Comparison of ENCODE assay signal across 36 mouse cellular contexts in the genomic region with DNA sequence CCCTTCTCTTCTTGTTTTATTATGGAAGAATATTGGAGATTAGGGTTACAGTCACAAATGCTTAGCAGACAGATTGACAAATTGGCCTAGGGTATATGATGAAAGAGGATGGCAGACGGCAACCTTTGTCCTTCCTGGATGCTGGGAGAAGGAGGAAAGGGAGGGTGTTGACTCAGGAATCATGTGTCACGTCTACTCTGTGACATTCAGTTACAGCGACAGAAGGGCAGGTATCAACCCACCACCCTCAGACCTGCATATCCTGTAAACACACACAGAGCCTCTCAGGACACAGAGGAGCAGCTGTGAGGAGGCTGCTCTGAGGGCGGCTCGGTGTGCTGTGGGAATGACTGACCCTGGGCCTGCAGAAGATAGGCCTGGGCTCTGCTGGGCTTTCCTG. TPM values are rescaled to one million over a fixed set of nuclear protein-coding genes. Genes with fewer than 3 reads are reported as not detected.
DNase-seq lines count a peak whose midpoint lies in the region; ATAC-seq and TF ChIP-seq lines count a peak whose summit lies in the region.
"Had no signal": no experiment of that assay in that cellular context is flagged by ENCODE, and none has a peak within 500 bp of the region (broad histone marks: within the 10 kb centered on the region; RNA-seq: fewer than 3 reads in every experiment).

No protein-coding gene starts in this region.

- H3K4me2 ChIP-seq in kidney, embryonic 14.5 days (replicated peaks; ENCODE audit: low read depth, low read length) = no peak overlapping the region
- H3K4me2 ChIP-seq in liver, embryonic 12.5 days = no peak overlapping the region
- H3K4me2 ChIP-seq in liver, embryonic 11.5 days = no peak overlapping the region
- H3K4me2 ChIP-seq in liver, embryonic 14.5 days (ENCODE audit: low read depth) = no peak overlapping the region
- H3K4me2 ChIP-seq: embryonic facial prominence, embryonic 12.5 days; hindbrain, embryonic 15.5 days; limb, embryonic 13.5 days; lung, embryonic 14.5 days; midbrain, embryonic 12.5 days; neural tube, embryonic 12.5 days had no signal

- H3K27ac ChIP-seq in kidney, embryonic 14.5 days (ENCODE audit: low read depth, low read length) = peak overlapping the region; percentile 67; the same call in 1 of the 2 replicates
- H3K27ac ChIP-seq in liver, embryonic 12.5 days = 0 out of 2 replicates have a peak overlapping the region, but pooled peaks have one; percentile 37
- no peak overlapping the region for H3K27ac ChIP-seq in liver, embryonic 11.5 days (ENCODE audit: low read depth, low read length)
- no peak overlapping the region for H3K27ac ChIP-seq in liver, embryonic 14.5 days
- H3K27ac ChIP-seq in thymus, adult 2 months (ENCODE audit: control insufficient read depth, insufficient read depth, low read length) = no peak overlapping the region
- H3K27ac ChIP-seq: embryonic facial prominence, embryonic 12.5 days; hindbrain, embryonic 10.5 days; hindbrain, embryonic 15.5 days; layer of hippocampus, adult 2 months; left cerebral cortex, adult 2 months; limb, embryonic 13.5 days; midbrain, embryonic 12.5 days; neural tube, embryonic 12.5 days had no signal

- no peak overlapping the region for H3K4me3 ChIP-seq in kidney, embryonic 14.5 days (ENCODE audit: low read length)
- no peak overlapping the region for H3K4me3 ChIP-seq in liver, embryonic 12.5 days
- no peak overlapping the region for H3K4me3 ChIP-seq in liver, embryonic 11.5 days (ENCODE audit: low read depth, low read length)
- no peak overlapping the region for H3K4me3 ChIP-seq in liver, embryonic 14.5 days (ENCODE audit: insufficient read depth in 1 of 2, low read depth in 2 of 2, low read length in 2 of 2)
- H3K4me3 ChIP-seq in thymus, adult 2 months (ENCODE audit: control insufficient read depth, insufficient read depth, low read length) = no peak overlapping the region
- H3K4me3 ChIP-seq: embryonic facial prominence, embryonic 12.5 days; hindbrain, embryonic 10.5 days; hindbrain, embryonic 15.5 days; layer of hippocampus, adult 2 months; left cerebral cortex, adult 2 months; limb, embryonic 13.5 days; megakaryocyte, embryonic 14.5 days; midbrain, embryonic 12.5 days; myocyte; neural tube, embryonic 12.5 days had no signal

- H3K36me3 ChIP-seq in kidney, embryonic 14.5 days (ENCODE audit: control insufficient read depth, insufficient read depth, low read length) = no peaks in the 10 kb centered on the region
- no peaks in the 10 kb centered on the region for H3K36me3 ChIP-seq in liver, embryonic 12.5 days
- no peaks in the 10 kb centered on the region for H3K36me3 ChIP-seq in liver, embryonic 11.5 days (ENCODE audit: control insufficient read depth, insufficient read depth, low read length)
- no peaks in the 10 kb centered on the region for H3K36me3 ChIP-seq in liver, embryonic 14.5 days (replicated peaks; ENCODE audit: control insufficient read depth, insufficient read depth, low read depth)
- H3K36me3 ChIP-seq in thymus, adult 2 months (ENCODE audit: control insufficient read depth, insufficient read depth, low read length) = no peaks in the 10 kb centered on the region
- H3K36me3 ChIP-seq: embryonic facial prominence, embryonic 12.5 days; G1E; hindbrain, embryonic 10.5 days; hindbrain, embryonic 15.5 days; limb, embryonic 13.5 days; midbrain, embryonic 12.5 days; neural tube, embryonic 12.5 days had no signal

- no peak for TF ChIP-seq CTCF in liver, embryonic 14.5 days (IDR thresholded peaks at IDR 0.05; ENCODE audit: low read depth)
- no peak for TF ChIP-seq CTCF in thymus, adult 2 months (IDR thresholded peaks at IDR 0.05; ENCODE audit: borderline replicate concordance, control insufficient read depth, extremely low read depth, insufficient read depth, low read length, poor library complexity)

- no peak for DNase-seq in kidney, adult 8-10 months
- no peak for DNase-seq in liver, embryonic 11.5 days (ENCODE audit: low spot score)
- no peak for DNase-seq in liver, embryonic 14.5 days (ENCODE audit: low read depth in 3 of 3, low spot score in 3 of 3)
- peak; percentile 75 for DNase-seq in yolk sac, embryonic 10.5 days (ENCODE audit: low spot score)
- DNase-seq in thymus, adult 2 months = no peak
- no peak for DNase-seq in heart, adult 8-10 months (ENCODE audit: low spot score)
- DNase-seq: adrenal gland, adult 8-10 months; cerebellum, adult 8-10 months; cerebellum, postnatal 36 days; gastrocnemius, postnatal 25 days; heart, postnatal 14 days; kidney, postnatal 14 days; lung, embryonic 14.5 days; lung, postnatal 36 days; right cerebral cortex, adult 18-20 months; thymus, postnatal 4 days had no signal

- no peaks in the 10 kb centered on the region for H3K27me3 ChIP-seq in kidney, embryonic 14.5 days (ENCODE audit: control insufficient read depth, insufficient read depth, low read length)
- peaks cover 44% of the 10 kb centered on the region for H3K27me3 ChIP-seq in liver, embryonic 12.5 days (replicated peaks)
- H3K27me3 ChIP-seq in liver, embryonic 11.5 days (replicated peaks; ENCODE audit: control insufficient read depth, insufficient read depth, low read length) = no peaks in the 10 kb centered on the region; the same call in 1 of the 2 replicates
- H3K27me3 ChIP-seq in liver, embryonic 14.5 days (ENCODE audit: control insufficient read depth, insufficient read depth, low read length) = no peaks in the 10 kb centered on the region
- H3K27me3 ChIP-seq in thymus, adult 2 months (ENCODE audit: control insufficient read depth, insufficient read depth, low read length) = no peaks in the 10 kb centered on the region

- H3K9me3 ChIP-seq in kidney, embryonic 14.5 days (ENCODE audit: control insufficient read depth, low read length) = no peaks in the 10 kb centered on the region
- no peaks in the 10 kb centered on the region for H3K9me3 ChIP-seq in liver, embryonic 12.5 days (replicated peaks)
- no peaks in the 10 kb centered on the region for H3K9me3 ChIP-seq in liver, embryonic 11.5 days (ENCODE audit: control insufficient read depth, low read length)
- no peaks in the 10 kb centered on the region for H3K9me3 ChIP-seq in liver, embryonic 14.5 days (ENCODE audit: control insufficient read depth, low read length)
- H3K9me3 ChIP-seq: embryonic facial prominence, embryonic 12.5 days; G1E; hindbrain, embryonic 10.5 days; hindbrain, embryonic 15.5 days; limb, embryonic 13.5 days; midbrain, embryonic 12.5 days; neural tube, embryonic 12.5 days had no signal

- H3K4me1 ChIP-seq in kidney, embryonic 14.5 days (ENCODE audit: control insufficient read depth, insufficient read depth, low read length) = no peaks in the 10 kb centered on the region
- H3K4me1 ChIP-seq in liver, embryonic 12.5 days = no peaks in the 10 kb centered on the region
- H3K4me1 ChIP-seq in liver, embryonic 11.5 days (replicated peaks; ENCODE audit: control insufficient read depth, insufficient read depth, low read length) = no peaks in the 10 kb centered on the region; the same call in 1 of the 2 replicates
- H3K4me1 ChIP-seq in liver, embryonic 14.5 days (replicated peaks; ENCODE audit: control insufficient read depth in 2 of 2, insufficient read depth in 2 of 2, low read length in 1 of 2) = peaks cover 0 to 4% of the 10 kb centered on the region in 2 experiments; a peak in 2 of 4 replicates
- H3K4me1 ChIP-seq in thymus, adult 2 months (replicated peaks; ENCODE audit: control insufficient read depth, insufficient read depth, low read length) = no peaks in the 10 kb centered on the region
- H3K4me1 ChIP-seq: embryonic facial prominence, embryonic 12.5 days; hindbrain, embryonic 10.5 days; hindbrain, embryonic 15.5 days; limb, embryonic 13.5 days; midbrain, embryonic 12.5 days; neural tube, embryonic 12.5 days had no signal

- peak; percentile 85 for ATAC-seq in kidney, embryonic 14.5 days (ENCODE audit: low FRiP score, low TSS enrichment)
- ATAC-seq in liver, embryonic 12.5 days = peak; percentile 46; the same call in 1 of the 2 replicates
- ATAC-seq in liver, embryonic 11.5 days (replicated peaks; ENCODE audit: low FRiP score) = no peak; the same call in 1 of the 2 replicates
- ATAC-seq in liver, embryonic 14.5 days (ENCODE audit: insufficient read depth) = peak; percentile 51
- ATAC-seq: forebrain, embryonic 14.5 days; inflammation-experienced regulatory T-cells, adult 6 months had no signal

- TF ChIP-seq POLR2A in thymus, adult 2 months (IDR thresholded peaks at IDR 0.05; ENCODE audit: control insufficient read depth, extremely low read depth, insufficient read depth, low read length, poor library complexity) = no peak

- no peak for TF ChIP-seq EP300 in liver, embryonic 14.5 days (IDR thresholded peaks at IDR 0.05; ENCODE audit: low read depth)

- WGBS in kidney, embryonic 14.5 days = 9% methylated on average over 5 of the region's 5 CpGs
- 43% methylated on average over 5 of the region's 5 CpGs for WGBS in liver, embryonic 12.5 days (ENCODE audit: insufficient replicate concordance)
- 44% methylated on average over 5 of the region's 5 CpGs for WGBS in liver, embryonic 11.5 days
- WGBS in liver, embryonic 14.5 days (ENCODE audit: insufficient replicate concordance) = 46% methylated on average over 5 of the region's 5 CpGs
- WGBS in thymus, adult 2 months = 89% methylated on average over 5 of the region's 5 CpGs

- no peak overlapping the region for H3K9ac ChIP-seq in kidney, embryonic 14.5 days (ENCODE audit: low read depth, low read length)
- H3K9ac ChIP-seq in liver, embryonic 12.5 days = no peak overlapping the region
- H3K9ac ChIP-seq in liver, embryonic 11.5 days (ENCODE audit: low read depth, low read length) = no peak overlapping the region
- no peak overlapping the region for H3K9ac ChIP-seq in liver, embryonic 14.5 days (replicated peaks)
- H3K9ac ChIP-seq: embryonic facial prominence, embryonic 12.5 days; hindbrain, embryonic 15.5 days; limb, embryonic 13.5 days; lung, embryonic 14.5 days; midbrain, embryonic 12.5 days; neural tube, embryonic 12.5 days had no signal

RNA-seq across cellular contexts. Expression of gene Psmd5, which starts 8.4 kb away (rescaled TPM):
- 128 and 157 TPM in 2 replicates for polyA plus RNA-seq in kidney, embryonic 14.5 days (2014; fragmentation: Nextera tagmentation; extraction: Ambion mirVana)
- 103 and 109 TPM in 2 replicates for polyA plus RNA-seq in liver, embryonic 12.5 days (2016; fragmentation: Nextera tagmentation; extraction: Ambion mirVana)
- polyA plus RNA-seq in liver, embryonic 11.5 days (2014; fragmentation: Nextera tagmentation; extraction: Ambion mirVana) = 138 and 147 TPM in 2 replicates
- polyA plus RNA-seq in liver, embryonic 14.5 days (2012; rRNA removed) = 23.2 and 36.5 TPM in 2 replicates
- polyA plus RNA-seq in liver, embryonic 14.5 days (2014; fragmentation: Nextera tagmentation; extraction: Ambion mirVana) = 84.1 and 96.0 TPM in 2 replicates
- 10.8 and 15.1 TPM in 2 replicates for polyA plus RNA-seq in thymus, adult 2 months (2012; rRNA removed)
- 10 to 100 TPM; 11.2 to 13.0 (median 11.9) TPM for total RNA-seq in heart, adult 8-10 months (2022)

RNA-seq across cellular contexts. Expression of gene Cutal, which starts 9.0 kb away (rescaled TPM):
- polyA plus RNA-seq in kidney, embryonic 14.5 days (2014; fragmentation: Nextera tagmentation; extraction: Ambion mirVana) = 5.8 TPM in 2 replicates
- polyA plus RNA-seq in liver, embryonic 12.5 days (2016; fragmentation: Nextera tagmentation; extraction: Ambion mirVana) = 2.2 and 2.3 TPM in 2 replicates
- polyA plus RNA-seq in liver, embryonic 11.5 days (2014; fragmentation: Nextera tagmentation; extraction: Ambion mirVana) = 2.5 and 2.7 TPM in 2 replicates
- polyA plus RNA-seq in liver, embryonic 14.5 days (2012; rRNA removed) = 2.6 and 4.0 TPM in 2 replicates
- polyA plus RNA-seq in liver, embryonic 14.5 days (2014; fragmentation: Nextera tagmentation; extraction: Ambion mirVana) = 4.0 and 4.4 TPM in 2 replicates
- 3.7 and 8.2 TPM in 2 replicates for polyA plus RNA-seq in thymus, adult 2 months (2012; rRNA removed)
- 1 to 10 TPM in 2 of 4 experiments, under 1 TPM in 2; 0.87 to 2.1 (median 1.1) TPM for total RNA-seq in heart, adult 8-10 months (2022)
- total RNA-seq: G1E; midbrain, postnatal 0 days had no signal
- polyA plus RNA-seq: embryonic facial prominence, embryonic 12.5 days; G1E; hindbrain, embryonic 10.5 days; inflammation-experienced regulatory T-cells, adult 6 months; myocyte; neural tube, embryonic 12.5 days; spleen, adult 2 months had no signal

RNA-seq across cellular contexts. Expression of gene Phf19, which starts 30.6 kb away (rescaled TPM):
- 29.9 and 35.1 TPM in 2 replicates for polyA plus RNA-seq in kidney, embryonic 14.5 days (2014; fragmentation: Nextera tagmentation; extraction: Ambion mirVana)
- polyA plus RNA-seq in liver, embryonic 12.5 days (2016; fragmentation: Nextera tagmentation; extraction: Ambion mirVana) = 3.1 and 3.7 TPM in 2 replicates
- polyA plus RNA-seq in liver, embryonic 11.5 days (2014; fragmentation: Nextera tagmentation; extraction: Ambion mirVana) = 4.5 and 5.2 TPM in 2 replicates
- 2.9 and 3.5 TPM in 2 replicates for polyA plus RNA-seq in liver, embryonic 14.5 days (2012; rRNA removed)
- polyA plus RNA-seq in liver, embryonic 14.5 days (2014; fragmentation: Nextera tagmentation; extraction: Ambion mirVana) = 2.8 TPM in 2 replicates
- polyA plus RNA-seq in thymus, adult 2 months (2012; rRNA removed) = 18.8 and 24.1 TPM in 2 replicates
- total RNA-seq in heart, adult 8-10 months (2022) = 1 to 10 TPM in 2 of 4 experiments, under 1 TPM in 2; 0.66 to 1.5 (median 1.2) TPM

RNA-seq across cellular contexts. Expression of gene Gm34653, which starts 50.4 kb away (rescaled TPM):
- not detected in 2 replicates for polyA plus RNA-seq in kidney, embryonic 14.5 days (2014; fragmentation: Nextera tagmentation; extraction: Ambion mirVana)
- 0.07 TPM in 2 replicates for polyA plus RNA-seq in liver, embryonic 12.5 days (2016; fragmentation: Nextera tagmentation; extraction: Ambion mirVana)
- polyA plus RNA-seq in liver, embryonic 11.5 days (2014; fragmentation: Nextera tagmentation; extraction: Ambion mirVana) = not detected in 2 replicates
- polyA plus RNA-seq in liver, embryonic 14.5 days (2012; rRNA removed) = 0.02 TPM in 1 of 2 replicates, not detected in the other
- polyA plus RNA-seq in liver, embryonic 14.5 days (2014; fragmentation: Nextera tagmentation; extraction: Ambion mirVana) = not detected in 2 replicates
- not detected in 2 replicates for polyA plus RNA-seq in thymus, adult 2 months (2012; rRNA removed)
- total RNA-seq in heart, adult 8-10 months (2022) = not detected
- total RNA-seq: heart, postnatal 14 days; layer of hippocampus, adult 2 months; layer of hippocampus, postnatal 14 days; left cerebral cortex, postnatal 36 days; midbrain, postnatal 0 days had no signal
- polyA plus RNA-seq: embryonic facial prominence, embryonic 12.5 days; forebrain, embryonic 14.5 days; G1E; heart, embryonic 14.5 days; hindbrain, embryonic 10.5 days; hindbrain, embryonic 15.5 days; inflammation-experienced regulatory T-cells, adult 6 months; lung, embryonic 14.5 days; myocyte; neural tube, embryonic 12.5 days; spleen, adult 2 months had no signal

RNA-seq across cellular contexts. Expression of gene Fbxw2, which starts 57.1 kb away (rescaled TPM):
- polyA plus RNA-seq in kidney, embryonic 14.5 days (2014; fragmentation: Nextera tagmentation; extraction: Ambion mirVana) = 55.6 and 72.3 TPM in 2 replicates
- polyA plus RNA-seq in liver, embryonic 12.5 days (2016; fragmentation: Nextera tagmentation; extraction: Ambion mirVana) = 68.6 and 71.9 TPM in 2 replicates
- polyA plus RNA-seq in liver, embryonic 11.5 days (2014; fragmentation: Nextera tagmentation; extraction: Ambion mirVana) = 78.7 and 81.2 TPM in 2 replicates
- polyA plus RNA-seq in liver, embryonic 14.5 days (2012; rRNA removed) = 26.3 and 30.8 TPM in 2 replicates
- 38.6 and 41.7 TPM in 2 replicates for polyA plus RNA-seq in liver, embryonic 14.5 days (2014; fragmentation: Nextera tagmentation; extraction: Ambion mirVana)
- 55.4 and 58.2 TPM in 2 replicates for polyA plus RNA-seq in thymus, adult 2 months (2012; rRNA removed)
- 10 to 100 TPM; 41.3 to 48.6 (median 45.1) TPM for total RNA-seq in heart, adult 8-10 months (2022)

Comparison
In these comparisons a context has a peak if more than half of its experiments do, and no peak if none do; other contexts are left out.
1. H3K27ac ChIP-seq: peak in kidney, embryonic 14.5 days (single experiment) and liver, embryonic 12.5 days (single experiment); none in liver, embryonic 11.5 days (single experiment), liver, embryonic 14.5 days (single experiment) and thymus, adult 2 months (single experiment).